Mouse (Mus musculus) bone marrow macrophage, adult 2 months (primary cell): ENCODE results near the gene Mrgprx2. TPM values are rescaled to one million over a fixed set of nuclear protein-coding genes. Genes with fewer than 3 reads are reported as not detected.
"Not testable (repeated sequence)": the region's sequence is repeated elsewhere in the genome, so short reads cannot be mapped to it uniquely, and the experiment has no call there.

ENCODE experiments used
- H3K27ac ChIP-seq: 2 replicates; pipeline ENCODE4 v1.5.1; 2012; ENCODE audit warnings: low read depth, low read length; ENCODE audit not compliant: insufficient read depth
- H3K4me1 ChIP-seq: 2 replicates; pipeline ENCODE4 v1.6.1; 2012; ENCODE audit warnings: low read length; ENCODE audit not compliant: control insufficient read depth, insufficient read depth
- H3K4me3 ChIP-seq: 2 replicates; pipeline ENCODE4 v1.5.1; 2012; ENCODE audit warnings: mild to moderate bottlenecking, low read length, moderate library complexity; ENCODE audit not compliant: insufficient read depth
- CTCF ChIP-seq: IDR thresholded peaks from 2 replicates; pipeline ENCODE4 v1.5.1; 2012; ENCODE audit warnings: low read depth, mild to moderate bottlenecking, low read length, moderate library complexity
- POLR2A ChIP-seq: IDR thresholded peaks from 2 replicates; pipeline ENCODE4 v1.6.1; 2012; ENCODE audit warnings: mild to moderate bottlenecking, low read depth, low read length, borderline replicate concordance
- polyA plus RNA-seq: library from polyadenylated mRNA; stranded (reverse); fragments of >200 nt; gene quantifications from 2 replicates; pipeline ENCODE4 v1.2.4, GENCODE M21; 2012; ENCODE audit not compliant: missing spikeins, insufficient read depth, insufficient read length

Gene Mrgprx2
- not detected in 2 replicates for polyA plus RNA-seq

GRCm38 (mm10) chr7:48499221-48499620 lies at the start of gene Mrgprx2:
TSS of gene Mrgprx2 (minus strand) at chr7:48499321.
- TF ChIP-seq CTCF (no peak), POLR2A (no peak)
- Histone ChIP-seq H3K4me1 (no peaks in the 10 kb centered on the region), H3K27ac (no peak within 1 kb of the TSS), H3K4me3 (no peak within 1 kb of the TSS)

DNA sequence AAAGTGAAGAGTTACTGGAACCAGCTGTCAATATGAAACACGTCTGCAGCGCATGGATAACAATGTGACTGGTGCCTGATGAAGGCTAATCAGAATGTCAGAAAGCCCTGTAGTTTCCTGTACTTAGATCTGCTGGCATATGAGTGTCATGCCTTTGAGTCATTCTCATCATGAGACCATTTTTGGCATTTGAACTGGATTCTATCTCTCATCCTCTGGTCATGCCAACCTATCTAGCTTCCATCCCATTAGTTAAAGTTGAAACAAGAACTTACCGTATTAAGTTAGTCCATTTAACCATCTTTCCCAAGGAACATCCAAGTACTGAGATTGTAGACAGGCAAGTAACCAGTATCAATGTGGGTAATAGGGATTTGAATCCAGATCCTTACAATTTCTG lies 42.9 kb downstream of the Mrgprx2 start, which contains the start of gene Mrgprb1:
Mrgprb1 (minus strand) TSS at position 101 of the 400 bp plus-strand sequence.
- H3K27ac ChIP-seq = no peak within 1 kb of the TSS
- TF ChIP-seq POLR2A = no peak
- TF ChIP-seq CTCF = no peak
- H3K4me3 ChIP-seq = no peak within 1 kb of the TSS
- H3K4me1 ChIP-seq = no peaks in the 10 kb centered on the region

DNA sequence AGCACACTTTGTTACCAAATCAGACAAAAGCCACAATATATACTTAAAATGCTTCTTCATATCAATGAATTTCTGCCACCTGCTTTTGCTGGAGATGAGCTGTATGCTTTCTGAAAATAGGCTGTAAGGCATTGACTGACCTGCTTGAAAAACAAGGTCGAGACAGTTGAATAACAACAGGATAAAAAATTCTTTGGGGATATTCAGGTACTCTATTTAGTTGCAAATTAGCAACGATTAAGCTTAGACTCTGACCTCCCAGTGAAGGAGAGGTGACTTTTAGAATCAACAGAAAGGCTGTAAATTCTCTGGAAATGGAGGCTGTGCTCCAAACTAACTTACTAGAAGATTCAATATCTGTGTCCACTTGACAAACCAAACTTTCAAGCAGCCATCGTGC lies 62.5 kb downstream of the Mrgprx2 start:
- no peak overlapping the region for H3K27ac ChIP-seq

GRCm38 (mm10) chr7:48435936-48436335 lies 63.2 kb downstream of the Mrgprx2 start:
- H3K4me1 ChIP-seq, H3K27ac ChIP-seq, H3K4me3 ChIP-seq: not testable (repeated sequence)

More for the DNA sequence above, 62.5 kb downstream of the Mrgprx2 start:
- no peaks in the 10 kb centered on the region for H3K4me1 ChIP-seq
- H3K4me3 ChIP-seq = no peak overlapping the region
- no peak for TF ChIP-seq POLR2A
- TF ChIP-seq CTCF = no peak

Other genes starting within 250 kb of the Mrgprx2 start
- gene Mrgprb8, start 110.8 kb downstream of the Mrgprx2 start, polyA plus RNA-seq = not detected in 2 replicates
- not detected in 2 replicates for gene Mrgprb1, start 43.0 kb downstream of the Mrgprx2 start, polyA plus RNA-seq
- not detected in 2 replicates for gene Mrgprb2, start 58.8 kb upstream of the Mrgprx2 start, polyA plus RNA-seq
- not detected in 2 replicates for gene Mrgprb3, start 144.5 kb upstream of the Mrgprx2 start, polyA plus RNA-seq